Mouse (Mus musculus) heart, embryonic 14.5 days (tissue): ENCODE measurements around the gene Oosp2. TPM values are rescaled to one million over a fixed set of nuclear protein-coding genes. Genes with fewer than 3 reads are reported as not detected.

Experiments used
- ATAC-seq: fragments of 200-750 bp; cut with Nextera tagmentation; 2 replicates; pipeline ENCODE4 v1.8.0; 2017; ENCODE audit warnings: low read depth, moderate TSS enrichment; ENCODE audit not compliant: insufficient number of reproducible peaks, insufficient read depth, low FRiP score
- H3K27ac ChIP-seq, 2 experiments: fragments of 200-500 bp in 1 of 2; fragments of 300-500 bp in 1 of 2; sonication (generic) in 1 of 2; replicated peaks in 1 of 2; 2 replicates each; pipeline ENCODE4 v1.5.1; 2012 to 2014; ENCODE audit warnings: low read depth in 2 of 2, low read length in 2 of 2, control low read depth in 1 of 2, mild to moderate bottlenecking in 1 of 2, mixed read lengths in 1 of 2; ENCODE audit not compliant: control insufficient read depth in 1 of 2, insufficient read depth in 1 of 2
- H3K27me3 ChIP-seq: fragments of 300-500 bp; sonication (generic); 2 replicates; pipeline ENCODE4 v1.6.1; 2014; ENCODE audit warnings: mild to moderate bottlenecking, low read length, control low read depth; ENCODE audit not compliant: control insufficient read depth, insufficient read depth
- H3K36me3 ChIP-seq: fragments of 300-500 bp; sonication (generic); 2 replicates; pipeline ENCODE4 v1.6.1; 2014; ENCODE audit warnings: mild to moderate bottlenecking, control low read depth, low read length, mixed read lengths; ENCODE audit not compliant: control insufficient read depth, insufficient read depth
- H3K4me1 ChIP-seq, 2 experiments: fragments of 200-500 bp in 1 of 2; fragments of 300-500 bp in 1 of 2; sonication (generic) in 1 of 2; 2 replicates each; pipeline ENCODE4 v1.6.1; 2012 to 2014; ENCODE audit warnings: low read length in 2 of 2, control low read depth in 1 of 2, mixed read lengths in 1 of 2; ENCODE audit not compliant: control insufficient read depth in 2 of 2, insufficient read depth in 2 of 2
- H3K4me2 ChIP-seq: fragments of 300-500 bp; sonication (generic); 2 replicates; pipeline ENCODE4 v1.6.1; 2014; ENCODE audit warnings: mild to moderate bottlenecking, low read length
- H3K4me3 ChIP-seq, 2 experiments: fragments of 200-500 bp in 1 of 2; fragments of 300-500 bp in 1 of 2; sonication (generic) in 1 of 2; 2 replicates each; pipeline ENCODE4 v1.5.1; 2012 to 2014; ENCODE audit warnings: low read length in 2 of 2, mild to moderate bottlenecking in 2 of 2, control low read depth in 1 of 2, low read depth in 1 of 2, moderate library complexity in 1 of 2; ENCODE audit not compliant: control insufficient read depth in 1 of 2, insufficient read depth in 1 of 2
- H3K9ac ChIP-seq: fragments of 300-500 bp; sonication (generic); 2 replicates; pipeline ENCODE4 v1.6.1; 2014; ENCODE audit warnings: mild to moderate bottlenecking, low read length
- H3K9me3 ChIP-seq: fragments of 300-500 bp; sonication (generic); 2 replicates; pipeline ENCODE4 v1.6.1; 2016; ENCODE audit warnings: low read length, control low read depth; ENCODE audit not compliant: control insufficient read depth
- WGBS: fragments of 180-500 bp; shearing (Covaris S2); extraction: QIAGEN DNeasy Blood & Tissue Kit; methylation state at CpG from one replicate; pipeline ENCODE4 v1.1.7; 2014; 5-methylcytosine and 5-hydroxymethylcytosine counted together
- polyA plus RNA-seq: library from polyadenylated mRNA; unstranded; fragments of >200 nt; fragmentation: Nextera tagmentation; extraction: Ambion mirVana; gene quantifications from 2 replicates; pipeline ENCODE4 v1.2.1, GENCODE M21; 2014

The Oosp2 gene
- polyA plus RNA-seq, 1 experiment from 2014 or later, result not detected

DNA sequence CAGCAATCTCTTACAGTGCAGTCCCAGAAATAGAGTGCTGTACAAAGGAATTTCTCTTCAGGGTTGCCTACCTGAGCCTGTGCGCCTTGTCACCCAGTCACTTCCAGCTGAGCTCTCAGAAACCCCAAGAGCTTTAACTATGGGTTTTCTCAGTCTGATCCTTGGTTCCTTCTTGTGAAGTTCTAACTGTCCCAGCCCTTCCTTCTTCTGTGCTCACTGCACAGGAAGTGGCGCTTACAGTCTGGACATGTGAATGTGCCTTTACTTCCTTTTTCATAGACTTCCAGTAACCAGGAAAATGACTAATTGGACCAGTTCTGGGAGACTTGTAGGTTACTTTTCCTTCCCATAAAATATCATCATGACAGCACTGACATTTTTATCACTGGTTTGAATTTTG lies 55.8 kb downstream of the Oosp2 start, which contains the start of gene Ms4a6d:
TSS of gene Ms4a6d (minus strand) at position 247 of the 400 bp plus-strand sequence.
- Histone ChIP-seq H3K4me2 (no peak within 1 kb of the TSS), H3K9ac (no peak within 1 kb of the TSS), H3K36me3 (no peaks in the 10 kb centered on the region), H3K27ac (no peak within 1 kb of the TSS), H3K4me1 (no peaks in the 10 kb centered on the region), H3K9me3 (no peaks in the 10 kb centered on the region), H3K4me3 (no peak within 1 kb of the TSS), H3K27me3 (no peaks in the 10 kb centered on the region)
- ATAC-seq, result no peak
- WGBS, result 69% methylated on average over 2 of the region's 2 CpGs

GRCm38 (mm10) chr19:11602026-11602425 lies 58.3 kb downstream of the Oosp2 start:
- H3K27me3 ChIP-seq, result no peaks in the 10 kb centered on the region
- no peaks in the 10 kb centered on the region for H3K36me3 ChIP-seq
- H3K4me1 ChIP-seq, result no peaks in the 10 kb centered on the region
- H3K4me2 ChIP-seq, result no peak overlapping the region
- H3K9me3 ChIP-seq, result no peaks in the 10 kb centered on the region
- no peak overlapping the region for H3K4me3 ChIP-seq
- no peak overlapping the region for H3K9ac ChIP-seq
- 77% methylated on average over 2 of the region's 2 CpGs for WGBS
- no peak for ATAC-seq
- H3K27ac ChIP-seq, result no peak overlapping the region

- H3K9ac ChIP-seq, result no peak overlapping the region
- no peaks in the 10 kb centered on the region for H3K27me3 ChIP-seq
- WGBS, result 78% methylated on average over 3 of the region's 3 CpGs
- H3K4me1 ChIP-seq, result no peaks in the 10 kb centered on the region
- no peak overlapping the region for H3K4me2 ChIP-seq
- no peaks in the 10 kb centered on the region for H3K9me3 ChIP-seq
- ATAC-seq, result no peak
- H3K4me3 ChIP-seq, result no peak overlapping the region
- no peaks in the 10 kb centered on the region for H3K36me3 ChIP-seq
- no peak overlapping the region for H3K27ac ChIP-seq
These were observed 59.0 kb downstream of the Oosp2 start for GRCm38 (mm10) chr19:11601349-11601748.

Other genes with a start within 250 kb of the Oosp2 start
- not detected in 2 replicates for gene Ms4a4b, start 217.0 kb downstream of the Oosp2 start, polyA plus RNA-seq
- 4.6 and 5.6 TPM in 2 replicates for gene Ms4a6c, start 191.2 kb downstream of the Oosp2 start, polyA plus RNA-seq
- not detected in 2 replicates for gene Gm8369, start 174.6 kb downstream of the Oosp2 start, polyA plus RNA-seq
- 3.1 and 3.5 TPM in 2 replicates for gene Ms4a6b, start 144.0 kb downstream of the Oosp2 start, polyA plus RNA-seq
- 0.47 and 0.69 TPM in 2 replicates for gene Ms4a4d, start 123.8 kb downstream of the Oosp2 start, polyA plus RNA-seq
- 3.4 TPM in 2 replicates for gene Ms4a6d, start 55.7 kb downstream of the Oosp2 start, polyA plus RNA-seq
- gene Ms4a2, start 36.8 kb downstream of the Oosp2 start, polyA plus RNA-seq, result 0.15 TPM in 1 of 2 replicates, not detected in the other
- not detected in 2 replicates for gene Ms4a3, start 19.7 kb downstream of the Oosp2 start, polyA plus RNA-seq
- not detected in 2 replicates for gene Oosp1, start 30.6 kb upstream of the Oosp2 start, polyA plus RNA-seq
- not detected in 2 replicates for gene Oosp3, start 36.5 kb upstream of the Oosp2 start, polyA plus RNA-seq
- not detected in 2 replicates for gene Gif, start 87.0 kb upstream of the Oosp2 start, polyA plus RNA-seq
- gene Mrpl16, start 109.8 kb upstream of the Oosp2 start, polyA plus RNA-seq, result 79.1 and 80.3 TPM in 2 replicates
- 5.8 and 7.0 TPM in 2 replicates for gene Stx3, start 158.8 kb upstream of the Oosp2 start, polyA plus RNA-seq
- 0.12 TPM in 1 of 2 replicates, not detected in the other for gene Olfr1417, start 178.7 kb upstream of the Oosp2 start, polyA plus RNA-seq
- gene Olfr1418, start 200.5 kb upstream of the Oosp2 start, polyA plus RNA-seq, result not detected in 2 replicates
- not detected in 2 replicates for gene Olfr1419, start 214.5 kb upstream of the Oosp2 start, polyA plus RNA-seq
- gene Olfr1420, start 226.0 kb upstream of the Oosp2 start, polyA plus RNA-seq, result 0.07 and 0.27 TPM in 2 replicates